Mouse (Mus musculus) urinary bladder, postnatal 10 days (tissue): Measurements from ENCODE around the gene Eya4.

Experiments used
- DNase-seq: peaks from one replicate; pipeline ENCODE4 v3.0.0; 2022; ENCODE audit warnings: low spot score

Eya4 gene

DNA sequence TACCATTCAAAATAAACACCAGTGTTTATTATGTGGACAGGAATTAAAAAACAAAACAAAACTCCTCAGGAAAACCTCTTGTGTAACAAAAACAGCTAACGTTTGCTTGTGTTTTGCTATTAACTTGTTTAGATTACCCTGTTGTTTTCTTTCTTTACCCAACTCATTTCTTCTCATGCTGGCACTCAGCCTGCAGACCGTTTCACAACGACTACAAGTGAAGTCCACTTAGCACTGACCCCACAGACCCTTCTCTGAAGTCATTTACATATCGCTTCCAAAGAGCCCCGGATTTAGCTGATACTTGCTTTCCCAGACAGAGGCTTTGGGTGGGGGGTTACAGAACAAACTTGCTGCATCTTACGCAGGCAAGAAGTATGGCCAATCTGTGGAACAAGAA, 286.9 kb downstream of the Eya4 start:
- DNase-seq: no peak

DNA sequence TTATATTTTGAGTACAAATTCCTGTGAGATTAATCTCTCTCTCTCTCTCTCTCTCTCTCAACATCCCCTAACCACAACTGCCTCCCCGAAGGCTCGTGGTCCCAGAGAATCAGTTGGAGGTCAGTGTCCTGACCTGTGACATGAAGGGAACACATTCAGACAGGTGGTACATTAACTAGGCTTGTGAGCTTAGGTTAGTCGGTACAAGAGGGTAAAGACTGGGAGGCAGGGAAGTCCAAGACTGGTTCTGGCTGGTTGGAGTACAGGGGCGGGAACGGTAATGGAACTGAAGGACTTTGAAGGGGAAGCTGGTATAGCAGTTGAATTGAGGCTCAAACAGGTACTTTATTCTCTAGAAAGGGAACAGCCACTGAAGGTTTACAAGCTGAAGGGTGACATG, 287.9 kb downstream of the Eya4 start:
- DNase-seq: no peak

DNA sequence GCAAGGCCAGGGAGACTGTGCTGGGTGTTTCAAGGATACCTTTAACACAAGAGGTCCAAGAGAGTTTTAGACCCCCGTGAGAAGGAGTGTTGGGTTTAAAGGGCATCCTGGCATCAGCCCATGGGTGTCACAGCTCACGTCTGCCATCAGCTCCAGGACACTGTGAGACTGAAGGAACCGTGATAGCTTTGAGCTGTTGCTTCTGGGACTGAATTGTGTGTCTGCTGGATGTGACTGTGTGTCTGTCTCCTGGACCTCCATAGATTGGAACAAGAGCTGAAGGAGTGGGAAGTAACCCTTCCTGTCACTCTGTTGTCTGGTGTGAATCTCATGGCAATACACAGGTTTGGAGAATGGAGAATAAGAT, 289.9 kb downstream of the Eya4 start:
- no peak for DNase-seq

DNA sequence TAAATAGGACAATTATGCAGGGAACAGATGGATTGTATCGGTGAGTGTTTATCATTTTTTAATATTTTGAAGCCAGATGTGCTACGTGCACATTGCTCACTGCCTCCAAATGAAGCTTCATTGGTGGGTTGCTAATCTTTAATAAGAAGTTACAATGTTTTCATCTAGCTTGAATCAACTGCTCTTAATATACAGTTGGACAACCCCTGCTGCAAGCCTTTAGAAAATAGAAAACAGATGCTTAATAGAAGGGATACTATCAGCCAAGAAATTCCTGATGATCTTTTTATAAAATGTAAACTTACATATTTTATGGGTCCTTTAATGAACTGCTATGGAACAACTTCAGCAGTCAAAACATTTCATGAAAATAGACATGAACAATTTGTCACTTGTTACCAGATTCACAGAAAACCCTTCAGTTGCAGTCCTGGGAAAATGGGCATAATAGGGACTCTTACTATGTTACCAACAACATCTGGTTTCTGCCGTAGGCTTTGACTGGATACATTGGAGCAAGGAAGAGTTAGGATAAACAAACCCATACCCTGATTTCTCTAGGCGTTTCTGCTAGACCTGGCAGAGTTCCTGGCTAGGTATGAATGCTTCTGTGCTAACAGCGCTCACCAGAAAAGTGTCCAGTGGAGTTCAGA, 290.4 kb downstream of the Eya4 start:
- DNase-seq: no peak

DNA sequence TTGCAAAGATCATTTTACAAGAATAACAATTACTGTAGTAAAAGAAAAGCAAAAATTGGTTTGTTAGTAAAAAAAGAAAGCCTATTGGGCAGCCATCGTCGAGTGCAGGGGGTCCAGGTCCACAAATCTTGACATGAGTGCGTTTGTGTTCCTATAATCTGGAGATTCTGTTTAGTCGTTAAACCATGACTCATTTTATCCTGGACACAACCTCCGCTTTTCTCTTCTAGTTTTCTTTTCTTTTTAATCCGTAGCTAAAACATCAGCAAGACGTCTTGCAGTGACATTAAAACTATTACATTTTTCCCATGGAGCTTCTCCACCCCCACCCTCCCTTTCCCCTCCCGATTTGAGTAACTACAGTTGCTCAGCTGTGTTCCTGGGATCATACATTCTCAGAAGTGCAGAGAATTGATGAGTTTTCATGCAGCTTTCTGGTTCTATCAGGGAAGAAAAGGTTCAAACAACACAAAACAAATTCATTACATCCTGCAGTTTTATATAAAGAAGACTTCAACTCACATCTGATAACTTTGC, 297.1 kb downstream of the Eya4 start:
- no peak for DNase-seq
